Comparison of ENCODE assay signal across 10 mouse cellular contexts in genomic region chr7:67234797-67235196, GRCm38 (mm10). TPM values are rescaled to one million over a fixed set of nuclear protein-coding genes. Genes with fewer than 3 reads are reported as not detected.
A peak's percentile ranks its signal among the peaks of the same experiment; 100 is the strongest.
DNase-seq lines count a peak whose midpoint lies in the region; ATAC-seq lines count a peak whose summit lies in the region.
"Had no signal": no experiment of that assay in that cellular context is flagged by ENCODE, and none has a peak within 500 bp of the region (broad histone marks: within the 10 kb centered on the region; RNA-seq: fewer than 3 reads in every experiment).

No protein-coding gene starts in this region.

- DNase-seq in intestine, embryonic 14.5 days (ENCODE audit: low spot score): peak; percentile 23
- peak; percentile 20 for DNase-seq in thymus, postnatal 14 days
- no peak for DNase-seq in thymus, postnatal 25 days
- peak; percentile 56 for DNase-seq in testis, postnatal 10 days (ENCODE audit: low spot score)
- no peak for DNase-seq in frontal cortex, postnatal 36 days (ENCODE audit: low spot score in 2 of 2)
- DNase-seq: adrenal gland, adult 8-10 months had no signal

- no peak overlapping the region for H3K4me3 ChIP-seq in intestine, embryonic 14.5 days (ENCODE audit: low read depth, low read length)
- H3K4me3 ChIP-seq in intestine, embryonic 16.5 days (ENCODE audit: low read length): no peak overlapping the region
- H3K4me3 ChIP-seq in heart, embryonic 16.5 days (ENCODE audit: low read length): no peak overlapping the region
- no peak overlapping the region for H3K4me3 ChIP-seq in forebrain, embryonic 12.5 days (replicated peaks)
- H3K4me3 ChIP-seq: neural tube, embryonic 13.5 days had no signal

- ATAC-seq in intestine, embryonic 14.5 days (replicated peaks; ENCODE audit: low FRiP score, low TSS enrichment, low read depth): no peak
- ATAC-seq in intestine, embryonic 16.5 days: no peak
- ATAC-seq in heart, embryonic 16.5 days (replicated peaks; ENCODE audit: extremely low read depth, insufficient read depth, low FRiP score): peak; percentile 29; the same call in 1 of the 2 replicates
- no peak for ATAC-seq in forebrain, embryonic 12.5 days (ENCODE audit: low FRiP score)

- 84% methylated on average over 8 of the region's 8 CpGs for WGBS in intestine, embryonic 14.5 days
- WGBS in intestine, embryonic 16.5 days: 70% methylated on average over 8 of the region's 8 CpGs
- WGBS in heart, embryonic 16.5 days: 35% methylated on average over 8 of the region's 8 CpGs
- 91% methylated on average over 8 of the region's 8 CpGs for WGBS in forebrain, embryonic 12.5 days

- H3K4me1 ChIP-seq in intestine, embryonic 14.5 days (replicated peaks; ENCODE audit: control insufficient read depth, insufficient read depth, low read length): no peaks in the 10 kb centered on the region
- H3K4me1 ChIP-seq in intestine, embryonic 16.5 days (ENCODE audit: control insufficient read depth, insufficient read depth, low read length): no peaks in the 10 kb centered on the region
- H3K4me1 ChIP-seq in heart, embryonic 16.5 days (ENCODE audit: control insufficient read depth, insufficient read depth, low read length): peaks cover 58% of the 10 kb centered on the region
- H3K4me1 ChIP-seq in forebrain, embryonic 12.5 days: 0 out of 2 replicates have a peak, but pooled peaks cover 3% of the 10 kb centered on the region
- H3K4me1 ChIP-seq: neural tube, embryonic 13.5 days had no signal

- no peaks in the 10 kb centered on the region for H3K9me3 ChIP-seq in intestine, embryonic 14.5 days (ENCODE audit: control insufficient read depth, low read length)
- H3K9me3 ChIP-seq in intestine, embryonic 16.5 days (ENCODE audit: control insufficient read depth, low read length): no peaks in the 10 kb centered on the region
- no peaks in the 10 kb centered on the region for H3K9me3 ChIP-seq in heart, embryonic 16.5 days (replicated peaks; ENCODE audit: control insufficient read depth, low read length)
- no peaks in the 10 kb centered on the region for H3K9me3 ChIP-seq in forebrain, embryonic 12.5 days
- H3K9me3 ChIP-seq: neural tube, embryonic 13.5 days had no signal

- H3K36me3 ChIP-seq in intestine, embryonic 14.5 days (ENCODE audit: control insufficient read depth, insufficient read depth, low read length): peaks cover 70% of the 10 kb centered on the region
- H3K36me3 ChIP-seq in intestine, embryonic 16.5 days (ENCODE audit: control insufficient read depth, insufficient read depth, low read length): peaks cover 10% of the 10 kb centered on the region; the same call in 1 of the 2 replicates
- H3K36me3 ChIP-seq in heart, embryonic 16.5 days (ENCODE audit: control insufficient read depth, insufficient read depth): peaks cover 49% of the 10 kb centered on the region
- peaks cover 40% of the 10 kb centered on the region for H3K36me3 ChIP-seq in forebrain, embryonic 12.5 days (replicated peaks)

- no peak overlapping the region for H3K9ac ChIP-seq in intestine, embryonic 14.5 days (ENCODE audit: low read length)
- no peak overlapping the region for H3K9ac ChIP-seq in intestine, embryonic 16.5 days (ENCODE audit: low read depth, low read length)
- no peak overlapping the region for H3K9ac ChIP-seq in heart, embryonic 16.5 days (ENCODE audit: low read length)
- H3K9ac ChIP-seq in forebrain, embryonic 12.5 days: no peak overlapping the region
- H3K9ac ChIP-seq: neural tube, embryonic 13.5 days had no signal

- H3K27ac ChIP-seq in intestine, embryonic 14.5 days (ENCODE audit: low read depth): no peak overlapping the region
- no peak overlapping the region for H3K27ac ChIP-seq in intestine, embryonic 16.5 days (ENCODE audit: low read length)
- H3K27ac ChIP-seq in heart, embryonic 16.5 days (ENCODE audit: low read length): peak overlapping the region; percentile 52
- no peak overlapping the region for H3K27ac ChIP-seq in forebrain, embryonic 12.5 days
- H3K27ac ChIP-seq: neural tube, embryonic 13.5 days had no signal

- H3K27me3 ChIP-seq in intestine, embryonic 14.5 days (replicated peaks; ENCODE audit: control insufficient read depth, insufficient read depth, low read length): no peaks in the 10 kb centered on the region
- no peaks in the 10 kb centered on the region for H3K27me3 ChIP-seq in intestine, embryonic 16.5 days (replicated peaks; ENCODE audit: control insufficient read depth, insufficient read depth, low read length)
- H3K27me3 ChIP-seq in heart, embryonic 16.5 days (ENCODE audit: control insufficient read depth, insufficient read depth, low read length): no peaks in the 10 kb centered on the region
- H3K27me3 ChIP-seq in forebrain, embryonic 12.5 days: no peaks in the 10 kb centered on the region
- H3K27me3 ChIP-seq: neural tube, embryonic 13.5 days had no signal

- no peak overlapping the region for H3K4me2 ChIP-seq in intestine, embryonic 14.5 days (ENCODE audit: low read length)
- H3K4me2 ChIP-seq in intestine, embryonic 16.5 days (ENCODE audit: low read depth, low read length): no peak overlapping the region
- no peak overlapping the region for H3K4me2 ChIP-seq in heart, embryonic 16.5 days (ENCODE audit: low read depth, low read length)
- no peak overlapping the region for H3K4me2 ChIP-seq in forebrain, embryonic 12.5 days
- H3K4me2 ChIP-seq: neural tube, embryonic 13.5 days had no signal

RNA-seq across cellular contexts. Expression of gene Lysmd4, which starts 12.5 kb away (rescaled TPM):
- polyA plus RNA-seq in intestine, embryonic 14.5 days (2014; fragmentation: Nextera tagmentation; extraction: Ambion mirVana): 10.6 and 12.2 TPM in 2 replicates
- 11.5 and 11.8 TPM in 2 replicates for polyA plus RNA-seq in intestine, embryonic 16.5 days (2015; fragmentation: Nextera tagmentation; extraction: Ambion mirVana)
- polyA plus RNA-seq in heart, embryonic 16.5 days (2015; fragmentation: Nextera tagmentation; extraction: Ambion mirVana): 15.7 and 15.8 TPM in 2 replicates
- 18.2 and 22.5 TPM in 2 replicates for polyA plus RNA-seq in forebrain, embryonic 12.5 days (2016; fragmentation: Nextera tagmentation; extraction: Ambion mirVana)

Comparison
In these comparisons a context has a peak if more than half of its experiments do, and no peak if none do; other contexts are left out.
1. DNase-seq: peak in intestine, embryonic 14.5 days (single experiment), thymus, postnatal 14 days (single experiment) and testis, postnatal 10 days (single experiment); none in thymus, postnatal 25 days (single experiment) and frontal cortex, postnatal 36 days (0 of 2).